Mouse (Mus musculus) mouse trophoblast stem cell (cell line): ENCODE measurements around the gene D630045J12Rik.

Experiments used
- in situ Hi-C, 2 experiments: fragments of 300-500 bp; cut with MseI, MboI; formaldehyde crosslinking; loops; 2 replicates in 1 of 2; 3 replicates in 1 of 2; pipeline ENCODE4 v1.15.1; 2025

The D630045J12Rik gene

GRCm38 (mm10) chr6:38195306-38195705, 58.5 kb downstream of the D630045J12Rik start:
- in situ Hi-C loops, result no loop called here

GRCm38 (mm10) chr6:38194046-38194445, 59.8 kb downstream of the D630045J12Rik start:
- in situ Hi-C loops, result no loop called here

- in situ Hi-C loops, result no loop called here
Observed at GRCm38 (mm10) chr6:38192952-38193351, 60.9 kb downstream of the D630045J12Rik start.

- in situ Hi-C loops, result no loop called here
Observed at GRCm38 (mm10) chr6:38186312-38186950, 67.4 kb downstream of the D630045J12Rik start.

GRCm38 (mm10) chr6:38184791-38185190, 69.0 kb downstream of the D630045J12Rik start:
- in situ Hi-C loops, result no loop called here

GRCm38 (mm10) chr6:38181756-38182318, 72.0 kb downstream of the D630045J12Rik start:
- in situ Hi-C loops, result no loop called here

GRCm38 (mm10) chr6:38180669-38181068, 73.1 kb downstream of the D630045J12Rik start:
- in situ Hi-C loops, result no loop called here

- in situ Hi-C loops, result loop anchor here in 1 of 2 experiments (5.0 kb wide), 1 partner anchor 97 kb away; no protein-coding TSS in a partner anchor
Observed at GRCm38 (mm10) chr6:38165385-38165784, 88.4 kb downstream of the D630045J12Rik start.

GRCm38 (mm10) chr6:38164705-38165104, 89.1 kb downstream of the D630045J12Rik start:
- in situ Hi-C loops, result loop anchor here in 1 of 2 experiments (5.0 kb wide), 1 partner anchor 98 kb away; no protein-coding TSS in a partner anchor

- in situ Hi-C loops, result no loop called here
Observed at GRCm38 (mm10) chr6:38162825-38163504, 90.8 kb downstream of the D630045J12Rik start.

GRCm38 (mm10) chr6:38160556-38160955, 93.3 kb downstream of the D630045J12Rik start:
- in situ Hi-C loops, result no loop called here

GRCm38 (mm10) chr6:38160102-38160501, 93.7 kb downstream of the D630045J12Rik start:
- in situ Hi-C loops, result no loop called here

GRCm38 (mm10) chr6:38159576-38159975, 94.2 kb downstream of the D630045J12Rik start:
- in situ Hi-C loops, result no loop called here

GRCm38 (mm10) chr6:38157925-38158324, 95.9 kb downstream of the D630045J12Rik start:
- in situ Hi-C loops, result no loop called here

- in situ Hi-C loops, result no loop called here
Observed at GRCm38 (mm10) chr6:38156204-38156603, 97.6 kb downstream of the D630045J12Rik start.

- in situ Hi-C loops, result no loop called here
Observed at GRCm38 (mm10) chr6:38152305-38152704, 101.5 kb downstream of the D630045J12Rik start.

GRCm38 (mm10) chr6:38149483-38149882, 104.3 kb downstream of the D630045J12Rik start:
- in situ Hi-C loops, result no loop called here

GRCm38 (mm10) chr6:38148626-38149025, 105.2 kb downstream of the D630045J12Rik start:
- in situ Hi-C loops, result no loop called here

- in situ Hi-C loops, result no loop called here
Observed at GRCm38 (mm10) chr6:38147301-38147700, 106.5 kb downstream of the D630045J12Rik start.

- in situ Hi-C loops, result no loop called here
Observed at GRCm38 (mm10) chr6:38145463-38146065, 108.2 kb downstream of the D630045J12Rik start.

GRCm38 (mm10) chr6:38144161-38144998, 109.4 kb downstream of the D630045J12Rik start:
- in situ Hi-C loops, result no loop called here
